In genomic region chr7:99107566-99107965, GRCm38 (mm10) we compare ENCODE assay signal across 8 mouse cellular contexts. TPM values are rescaled to one million over a fixed set of nuclear protein-coding genes. Genes with fewer than 3 reads are reported as not detected.
DNase-seq lines count a peak whose midpoint lies in the region; ATAC-seq lines count a peak whose summit lies in the region.

No protein-coding gene starts in this region.

- no peak overlapping the region for H3K4me2 ChIP-seq in hindbrain, embryonic 14.5 days (replicated peaks)
- H3K4me2 ChIP-seq in hindbrain, embryonic 13.5 days: no peak overlapping the region

- peaks cover 8% of the 10 kb centered on the region; the same call in 1 of the 2 replicates for H3K4me1 ChIP-seq in hindbrain, embryonic 14.5 days (replicated peaks; ENCODE audit: control insufficient read depth, insufficient read depth, low read length)
- H3K4me1 ChIP-seq in hindbrain, embryonic 13.5 days (replicated peaks): peaks cover 11% of the 10 kb centered on the region

- 39% methylated on average over 3 of the region's 3 CpGs for WGBS in hindbrain, embryonic 14.5 days
- 55% methylated on average over 3 of the region's 3 CpGs for WGBS in hindbrain, embryonic 13.5 days

- H3K9ac ChIP-seq in hindbrain, embryonic 14.5 days: no peak overlapping the region
- H3K9ac ChIP-seq in hindbrain, embryonic 13.5 days: no peak overlapping the region

- H3K36me3 ChIP-seq in hindbrain, embryonic 14.5 days (replicated peaks; ENCODE audit: control insufficient read depth, insufficient read depth): no peaks in the 10 kb centered on the region
- H3K36me3 ChIP-seq in hindbrain, embryonic 13.5 days: no peaks in the 10 kb centered on the region

- H3K27me3 ChIP-seq in hindbrain, embryonic 14.5 days (ENCODE audit: control insufficient read depth, insufficient read depth, low read length): no peaks in the 10 kb centered on the region
- H3K27me3 ChIP-seq in hindbrain, embryonic 13.5 days: no peaks in the 10 kb centered on the region

- H3K4me3 ChIP-seq in hindbrain, embryonic 14.5 days (replicated peaks; ENCODE audit: low read length): no peak overlapping the region
- no peak overlapping the region for H3K4me3 ChIP-seq in hindbrain, embryonic 13.5 days

- peak; percentile 77 for DNase-seq in hindbrain, embryonic 14.5 days (ENCODE audit: low spot score)
- DNase-seq in thymus, postnatal 14 days: peak; percentile 42
- DNase-seq in thymus, adult 18-20 months: no peak
- DNase-seq in forelimb bud, embryonic 11.5 days (ENCODE audit: low read depth, low spot score): peak; percentile 37
- peak; percentile 24 for DNase-seq in retina, postnatal 7 days (ENCODE audit: low read depth, low spot score)
- DNase-seq in thymus, postnatal 36 days: no peak
- DNase-seq in layer of hippocampus, postnatal 36 days: no peak

- ATAC-seq in hindbrain, embryonic 14.5 days (ENCODE audit: low FRiP score): 0 out of 2 replicates have a peak, but pooled peaks have one; percentile 48
- no peak for ATAC-seq in hindbrain, embryonic 13.5 days (ENCODE audit: low FRiP score)

- no peaks in the 10 kb centered on the region for H3K9me3 ChIP-seq in hindbrain, embryonic 14.5 days (ENCODE audit: control insufficient read depth, low read length)
- no peaks in the 10 kb centered on the region for H3K9me3 ChIP-seq in hindbrain, embryonic 13.5 days

- no peak overlapping the region for H3K27ac ChIP-seq in hindbrain, embryonic 14.5 days
- no peak overlapping the region for H3K27ac ChIP-seq in hindbrain, embryonic 13.5 days

RNA-seq across cellular contexts. Expression of gene Uvrag, which starts 33.4 kb away (rescaled TPM):
- polyA plus RNA-seq in hindbrain, embryonic 14.5 days (2014; fragmentation: Nextera tagmentation; extraction: Ambion mirVana): 16.1 and 18.0 TPM in 2 replicates
- polyA plus RNA-seq in hindbrain, embryonic 13.5 days (2015; fragmentation: Nextera tagmentation; extraction: Ambion mirVana): 14.2 and 15.6 TPM in 2 replicates
- total RNA-seq in layer of hippocampus, postnatal 36 days (2021): 10 to 100 TPM; 49.0 to 50.7 TPM

Comparison
In these comparisons a context has a peak if more than half of its experiments do, and no peak if none do; other contexts are left out.
1. DNase-seq: peak in hindbrain, embryonic 14.5 days (single experiment), thymus, postnatal 14 days (single experiment), forelimb bud, embryonic 11.5 days (single experiment) and retina, postnatal 7 days (single experiment); none in thymus, adult 18-20 months (0 of 2), thymus, postnatal 36 days (0 of 2) and layer of hippocampus, postnatal 36 days (0 of 2).